Mouse (Mus musculus) olfactory bulb, adult 2 months (tissue): ENCODE measurements around the gene Dad1. TPM values are rescaled to one million over a fixed set of nuclear protein-coding genes. Genes with fewer than 3 reads are reported as not detected.

Experiments
- H3K27ac ChIP-seq: fragments of 200-500 bp; 2 replicates; pipeline ENCODE4 v1.5.1; 2012; ENCODE audit warnings: low read depth, low read length; ENCODE audit not compliant: insufficient read depth
- H3K4me1 ChIP-seq: fragments of 200-500 bp; 2 replicates; pipeline ENCODE4 v1.6.1; 2012; ENCODE audit warnings: low read length; ENCODE audit not compliant: control insufficient read depth, insufficient read depth
- H3K4me3 ChIP-seq: fragments of 200-500 bp; 2 replicates; pipeline ENCODE4 v1.5.1; 2012; ENCODE audit warnings: mild to moderate bottlenecking, low read depth, low read length, moderate library complexity; ENCODE audit not compliant: insufficient read depth
- CTCF ChIP-seq: fragments of 200-500 bp; IDR thresholded peaks from 2 replicates; pipeline ENCODE4 v1.5.1; 2012; ENCODE audit warnings: low read depth, mild to moderate bottlenecking, low read length, moderate library complexity; ENCODE audit not compliant: insufficient read depth
- POLR2A ChIP-seq: fragments of 200-500 bp; IDR thresholded peaks from 2 replicates; pipeline ENCODE4 v1.6.1; 2012; ENCODE audit warnings: mild to moderate bottlenecking, low read depth, low read length, moderate library complexity; ENCODE audit not compliant: insufficient read depth
- WGBS: fragments of 180-500 bp; shearing (Covaris S2); methylation state at CpG from one replicate; pipeline ENCODE4 v1.1.7; 2018; 5-methylcytosine and 5-hydroxymethylcytosine counted together
- polyA plus RNA-seq: library from polyadenylated mRNA; stranded (reverse); fragments of >200 nt; gene quantifications from 2 replicates; pipeline ENCODE4 v1.2.4, GENCODE M21; 2012; ENCODE audit warnings: low replicate concordance; ENCODE audit not compliant: missing spikeins, insufficient read depth, insufficient read length

Dad1 gene
- polyA plus RNA-seq, 1 experiment, result not detected

DNA sequence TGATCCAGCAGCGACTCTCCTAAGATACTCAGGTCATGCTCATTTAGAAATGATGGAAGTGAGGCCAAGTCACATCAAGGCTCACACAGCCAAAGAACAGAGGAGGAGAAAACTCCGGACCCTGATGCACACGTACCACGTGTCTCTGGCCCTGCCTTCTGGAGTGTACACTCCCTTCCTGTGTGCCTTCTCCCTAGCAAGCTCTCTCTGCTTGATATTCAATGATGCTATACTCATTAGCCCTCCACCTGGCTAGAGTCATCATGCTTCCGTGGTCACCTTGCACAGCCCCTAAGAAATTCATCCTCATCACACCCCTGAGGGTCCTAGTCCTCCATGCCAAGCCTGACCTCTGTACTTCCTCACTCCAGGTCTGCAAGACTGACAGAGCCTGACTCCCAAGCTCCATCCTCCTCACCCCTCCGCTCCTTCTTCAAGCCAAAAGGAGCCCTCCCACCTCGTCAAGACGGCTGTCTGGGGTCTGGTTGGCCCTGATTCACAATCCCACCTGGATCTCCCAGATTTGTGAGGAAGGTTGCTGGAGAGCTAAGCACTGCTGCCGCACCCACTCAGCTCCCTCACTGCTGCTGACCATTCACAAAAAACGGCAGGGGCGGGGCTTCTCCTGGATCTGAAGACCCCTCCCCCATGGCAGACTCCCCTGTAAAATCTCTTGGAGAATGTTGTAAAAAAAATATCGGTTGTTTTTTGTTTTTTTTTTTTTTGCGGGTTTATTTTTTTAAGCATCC is 30.4 kb downstream of the Dad1 start:
- TF ChIP-seq POLR2A (no peak), CTCF (no peak)
- Histone ChIP-seq H3K27ac (no peak overlapping the region), H3K4me1 (peaks cover 14% of the 10 kb centered on the region), H3K4me3 (no peak overlapping the region)
- 67% methylated on average over 13 of the region's 13 CpGs for WGBS

DNA sequence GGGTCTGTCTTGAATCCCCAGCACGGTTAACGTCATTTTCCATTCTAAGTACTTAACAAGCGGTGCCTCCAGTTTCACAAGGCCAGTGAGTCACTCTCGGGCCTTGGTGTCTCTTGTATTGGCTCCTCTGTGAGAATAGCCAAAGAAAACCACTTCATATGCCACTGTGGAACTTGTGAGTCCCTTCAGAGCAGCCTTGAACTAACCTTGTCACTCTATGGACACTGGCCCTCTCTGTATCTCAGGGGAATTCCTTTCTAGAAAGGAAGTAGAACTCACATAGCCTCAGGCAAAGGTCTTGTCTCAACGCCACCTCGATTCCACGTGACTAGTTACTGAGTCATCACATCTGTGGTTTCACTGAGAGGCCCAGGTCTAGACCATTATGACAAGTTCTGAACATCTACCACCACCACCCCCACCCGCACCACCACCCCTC is 31.6 kb downstream of the Dad1 start:
- TF ChIP-seq CTCF, result no peak
- no peak for TF ChIP-seq POLR2A
- Histone ChIP-seq H3K27ac (no peak overlapping the region), H3K4me3 (no peak overlapping the region), H3K4me1 (peaks cover 13% of the 10 kb centered on the region)
- WGBS, result 90% methylated on average over 8 of the region's 8 CpGs

DNA sequence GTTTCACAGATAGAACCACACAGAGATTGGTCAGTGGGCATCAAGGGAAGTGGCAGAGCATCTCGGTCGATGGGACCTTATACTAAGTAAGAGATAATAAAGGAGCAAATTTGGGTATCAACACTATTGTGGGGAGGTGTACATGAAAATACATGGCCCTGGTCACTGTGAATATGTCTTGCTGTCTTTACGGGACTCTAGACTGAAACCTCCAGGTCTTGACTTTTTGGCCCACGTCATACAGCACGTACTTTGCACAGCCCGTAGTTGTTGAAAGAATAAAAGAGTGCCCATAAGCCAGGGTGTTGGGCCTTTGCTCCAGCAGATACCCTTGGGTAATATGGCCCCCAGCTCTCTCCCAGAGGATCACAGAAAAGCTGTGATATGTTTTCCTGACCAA is 32.3 kb downstream of the Dad1 start:
- WGBS, result 97% methylated on average over 6 of the region's 6 CpGs

DNA sequence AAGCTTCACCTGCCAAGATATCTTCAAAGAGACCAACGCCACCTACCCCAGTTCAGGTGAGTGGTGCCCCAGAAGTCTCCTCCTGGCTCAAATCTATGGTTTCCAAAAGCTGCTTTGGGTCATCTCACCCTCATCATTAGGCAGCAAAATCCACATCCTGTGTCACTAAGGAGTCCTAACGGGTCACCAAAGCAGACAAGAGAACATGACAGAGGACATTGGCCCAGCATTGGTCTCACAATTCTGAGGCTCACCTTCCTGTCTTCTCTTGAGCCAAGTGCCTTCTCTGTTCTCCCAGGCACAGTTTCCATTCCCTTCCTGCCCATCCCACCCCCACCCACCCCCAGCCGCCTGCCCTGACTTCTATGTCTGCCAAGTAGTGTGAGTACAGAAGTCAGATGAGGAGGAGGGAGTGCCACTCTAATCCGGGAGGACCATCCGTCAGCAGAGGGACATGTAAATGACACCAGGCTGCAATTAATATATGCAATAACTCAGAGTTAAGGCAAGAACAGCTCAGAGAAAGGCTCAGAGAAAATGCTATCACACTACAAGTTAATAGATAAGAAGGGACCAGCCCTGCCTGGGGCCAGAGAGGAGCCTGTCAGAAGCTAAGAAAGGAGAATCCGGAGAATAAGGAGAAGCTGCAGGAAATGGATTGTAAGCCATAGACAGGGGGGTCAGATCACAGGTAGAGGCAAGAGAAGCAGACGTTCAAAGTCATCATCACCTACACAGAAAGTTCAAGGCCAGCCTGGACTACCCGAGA is 33.0 kb downstream of the Dad1 start:
- Histone ChIP-seq H3K4me1 (peaks cover 12% of the 10 kb centered on the region), H3K4me3 (no peak overlapping the region), H3K27ac (no peak overlapping the region)
- TF ChIP-seq CTCF (no peak), POLR2A (no peak)
- 83% methylated on average over 8 of the region's 8 CpGs for WGBS

More for the DNA sequence above, 32.3 kb downstream of the Dad1 start:
- no peak for TF ChIP-seq CTCF
- no peak for TF ChIP-seq POLR2A
- peaks cover 13% of the 10 kb centered on the region for H3K4me1 ChIP-seq
- no peak overlapping the region for H3K27ac ChIP-seq
- no peak overlapping the region for H3K4me3 ChIP-seq

DNA sequence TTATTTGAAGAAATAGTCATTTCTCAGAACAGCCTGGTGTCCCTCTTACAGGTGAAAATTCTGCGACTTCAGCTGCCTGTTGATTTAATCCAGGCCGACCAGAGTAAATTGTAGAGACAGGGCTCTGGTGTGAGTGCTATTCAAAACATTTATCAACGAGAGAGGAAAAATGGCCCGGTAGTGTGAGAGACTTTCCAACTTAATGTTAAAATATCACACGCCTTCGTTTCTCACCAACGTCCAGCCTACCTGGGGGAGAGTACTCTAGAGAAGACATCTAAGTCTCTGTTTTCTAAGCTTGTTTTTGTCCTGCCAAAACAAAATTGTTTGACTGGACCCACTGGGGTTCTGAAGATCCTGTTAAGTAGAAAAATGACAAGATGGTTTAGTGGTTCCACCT is 34.1 kb downstream of the Dad1 start:
- Histone ChIP-seq H3K4me3 (no peak overlapping the region), H3K27ac (no peak overlapping the region), H3K4me1 (peaks cover 5% of the 10 kb centered on the region; the same call in 1 of the 2 replicates)
- WGBS, result 83% methylated on average over 7 of the region's 7 CpGs
- TF ChIP-seq CTCF (no peak), POLR2A (no peak)

DNA sequence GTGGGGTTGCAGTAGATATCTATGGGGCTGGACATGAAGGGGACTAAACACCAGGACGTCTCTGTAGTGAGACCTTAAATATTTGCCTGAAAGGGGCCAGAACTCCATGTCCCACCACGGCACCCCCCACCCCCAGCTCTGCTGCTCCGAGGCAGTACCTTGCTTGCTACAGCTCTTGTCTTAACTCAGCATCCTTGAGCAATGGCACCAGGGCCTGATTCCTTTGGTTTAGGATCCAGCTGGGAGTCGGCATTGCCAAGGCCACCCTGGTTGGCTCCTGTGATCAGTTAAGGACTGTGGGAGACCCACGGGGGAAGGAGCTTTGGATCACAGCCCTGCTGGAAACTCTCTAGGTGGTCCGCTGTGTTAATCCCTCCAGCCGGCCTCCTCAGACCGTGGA is 34.6 kb downstream of the Dad1 start:
- Histone ChIP-seq H3K27ac (no peak overlapping the region), H3K4me1 (peaks cover 9% of the 10 kb centered on the region; the same call in 1 of the 2 replicates), H3K4me3 (no peak overlapping the region)
- 64% methylated on average over 8 of the region's 8 CpGs for WGBS
- TF ChIP-seq POLR2A, result no peak
- no peak for TF ChIP-seq CTCF

DNA sequence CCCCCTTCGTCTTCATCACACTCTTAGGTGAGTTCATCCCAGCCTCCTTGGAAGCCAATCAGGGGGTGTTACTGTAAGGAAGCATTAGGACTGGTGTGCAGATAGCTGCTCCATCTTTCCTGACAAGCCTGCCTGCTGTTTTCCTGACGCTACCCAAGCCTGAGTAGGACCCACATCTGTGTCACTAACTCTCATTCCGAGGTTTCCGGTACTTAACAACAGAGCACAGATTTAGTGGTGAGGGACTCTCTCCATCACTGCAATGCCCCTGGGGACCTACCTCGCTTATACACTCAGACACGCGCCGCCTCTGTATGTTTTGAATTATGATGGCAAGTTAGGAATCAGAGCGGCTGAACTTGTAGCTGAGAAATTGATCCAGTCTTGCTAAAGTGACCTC is 35.2 kb downstream of the Dad1 start:
- H3K4me3 ChIP-seq, result no peak overlapping the region
- peaks cover 9% of the 10 kb centered on the region; the same call in 1 of the 2 replicates for H3K4me1 ChIP-seq
- no peak overlapping the region for H3K27ac ChIP-seq
- TF ChIP-seq POLR2A (no peak), CTCF (no peak)
- whole genome bisulfite sequencing, result 92% methylated on average over 9 of the region's 9 CpGs

DNA sequence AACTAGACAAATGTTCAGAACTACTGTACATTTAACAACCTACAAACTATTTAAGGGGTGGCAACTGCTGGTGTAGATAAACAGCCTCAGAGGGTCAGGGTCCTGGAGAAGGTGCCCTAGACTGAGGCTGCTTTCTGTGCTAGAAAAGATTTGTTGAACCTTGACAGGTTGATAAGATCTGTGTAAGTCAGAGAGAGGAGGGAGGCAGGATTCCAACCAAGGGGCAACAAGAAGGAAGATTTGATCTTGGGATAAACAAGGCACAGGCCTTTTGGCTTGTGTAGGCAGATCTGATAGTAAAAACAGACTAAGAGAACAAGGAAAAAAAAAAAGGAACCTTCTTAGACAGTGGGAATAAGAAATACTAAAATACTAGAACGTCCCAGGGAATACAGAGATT is 35.7 kb downstream of the Dad1 start:
- no peak overlapping the region for H3K27ac ChIP-seq
- 83% methylated on average over 1 of the region's 1 CpGs for WGBS
- TF ChIP-seq CTCF, result no peak
- TF ChIP-seq POLR2A, result no peak
- H3K4me1 ChIP-seq, result peaks cover 9% of the 10 kb centered on the region; the same call in 1 of the 2 replicates
- no peak overlapping the region for H3K4me3 ChIP-seq

DNA sequence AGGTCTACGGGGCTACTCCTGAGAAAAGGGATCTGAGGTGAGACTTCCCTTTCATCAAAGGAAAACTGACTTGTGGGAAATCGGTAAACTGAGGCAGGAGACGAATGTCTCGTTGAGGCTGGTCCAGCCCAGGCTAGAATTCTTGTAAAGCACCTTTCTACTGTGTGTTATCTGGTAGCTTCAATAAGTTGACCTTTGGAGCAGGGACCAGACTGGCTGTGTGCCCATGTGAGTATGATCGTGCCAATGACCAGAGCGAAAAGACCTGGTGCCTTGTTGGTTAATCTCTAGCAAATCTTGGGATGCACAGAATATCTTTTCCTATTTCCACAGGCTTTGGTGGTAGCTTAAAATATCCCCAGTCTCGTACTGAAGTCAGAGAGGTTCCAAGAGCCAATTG is 37.8 kb downstream of the Dad1 start:
- H3K27ac ChIP-seq, result no peak overlapping the region
- TF ChIP-seq CTCF (no peak), POLR2A (no peak)
- H3K4me1 ChIP-seq, result peaks cover 9% of the 10 kb centered on the region; the same call in 1 of the 2 replicates
- no peak overlapping the region for H3K4me3 ChIP-seq
- WGBS, result 87% methylated on average over 7 of the region's 7 CpGs
